Mouse (Mus musculus) kidney, embryonic 14.5 days (tissue): ENCODE data around the gene Trpv3. TPM values are rescaled to one million over a fixed set of nuclear protein-coding genes. Genes with fewer than 3 reads are reported as not detected.
A peak's percentile ranks its signal among the peaks of the same experiment; 100 is the strongest.

Experiments used
- ATAC-seq: fragments of 200-750 bp; cut with Nextera tagmentation; 2 replicates; pipeline ENCODE4 v1.8.0; 2017; ENCODE audit warnings: moderate number of reproducible peaks, mild to moderate bottlenecking, moderate TSS enrichment, moderate library complexity; ENCODE audit not compliant: low FRiP score, low TSS enrichment
- H3K27ac ChIP-seq: fragments of 300-500 bp; sonication (generic); 2 replicates; pipeline ENCODE4 v1.5.1; 2014; ENCODE audit warnings: low read depth, mild to moderate bottlenecking, low read length, moderate library complexity, mixed read lengths
- H3K27me3 ChIP-seq: fragments of 300-500 bp; sonication (generic); 2 replicates; pipeline ENCODE4 v1.6.1; 2014; ENCODE audit warnings: mild to moderate bottlenecking, low read length; ENCODE audit not compliant: control insufficient read depth, insufficient read depth
- H3K36me3 ChIP-seq: fragments of 300-500 bp; sonication (generic); 2 replicates; pipeline ENCODE4 v1.6.1; 2014; ENCODE audit warnings: low read length, mixed read lengths; ENCODE audit not compliant: control insufficient read depth, insufficient read depth
- H3K4me1 ChIP-seq: fragments of 300-500 bp; sonication (generic); 2 replicates; pipeline ENCODE4 v1.6.1; 2014; ENCODE audit warnings: low read length, mixed read lengths; ENCODE audit not compliant: control insufficient read depth, insufficient read depth
- H3K4me2 ChIP-seq: fragments of 300-500 bp; sonication (generic); replicated peaks from 2 replicates; pipeline ENCODE4 v1.6.1; 2014; ENCODE audit warnings: low read depth, mild to moderate bottlenecking, low read length
- H3K4me3 ChIP-seq: fragments of 300-500 bp; sonication (generic); 2 replicates; pipeline ENCODE4 v1.5.1; 2014; ENCODE audit warnings: mild to moderate bottlenecking, low read length
- H3K9ac ChIP-seq: fragments of 300-500 bp; sonication (generic); 2 replicates; pipeline ENCODE4 v1.6.1; 2014; ENCODE audit warnings: low read depth, mild to moderate bottlenecking, low read length, moderate library complexity
- H3K9me3 ChIP-seq: fragments of 300-500 bp; sonication (generic); 2 replicates; pipeline ENCODE4 v1.6.1; 2016; ENCODE audit warnings: low read length; ENCODE audit not compliant: control insufficient read depth
- WGBS: fragments of 180-500 bp; shearing (Covaris S2); extraction: QIAGEN DNeasy Blood & Tissue Kit; methylation state at CpG from one replicate; pipeline ENCODE4 v1.1.7; 2014; 5-methylcytosine and 5-hydroxymethylcytosine counted together
- polyA plus RNA-seq: library from polyadenylated mRNA; unstranded; fragments of >200 nt; fragmentation: Nextera tagmentation; extraction: Ambion mirVana; gene quantifications from 2 replicates; pipeline ENCODE4 v1.2.1, GENCODE M21; 2014

Gene Trpv3
- polyA plus RNA-seq = 0.14 and 0.15 TPM in 2 replicates

DNA sequence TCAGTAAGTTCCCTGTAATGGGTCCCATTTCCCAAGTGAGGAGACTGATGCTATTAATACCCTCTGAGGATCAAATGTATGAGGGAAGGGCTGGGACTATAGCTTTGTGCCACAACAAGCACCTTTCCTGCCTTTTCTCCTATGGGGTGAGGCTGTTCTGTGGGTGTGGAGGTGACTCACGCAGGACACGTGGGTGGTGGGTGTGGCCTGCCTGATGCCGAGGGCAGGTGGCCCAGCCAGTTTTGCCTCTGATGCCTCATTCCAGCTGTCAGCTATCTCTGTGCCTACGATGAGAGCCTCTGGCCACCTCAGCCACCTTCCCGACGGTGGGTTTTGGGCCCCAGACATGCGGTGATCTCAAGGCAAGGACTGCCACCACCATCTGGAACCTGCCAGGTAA is at the start of gene Trpv3:
Gene Trpv3, plus strand, starts transcription at position 122 of the 400 bp plus-strand sequence.
- no peaks in the 10 kb centered on the region for H3K27me3 ChIP-seq
- ATAC-seq = no peak
- no peaks in the 10 kb centered on the region for H3K9me3 ChIP-seq
- H3K4me2 ChIP-seq = no peak within 1 kb of the TSS
- H3K9ac ChIP-seq = no peak within 1 kb of the TSS
- H3K4me3 ChIP-seq = no peak within 1 kb of the TSS
- 86% methylated on average over 7 of the region's 7 CpGs for WGBS
- H3K27ac ChIP-seq = no peak within 1 kb of the TSS
- H3K36me3 ChIP-seq = no peaks in the 10 kb centered on the region
- H3K4me1 ChIP-seq = no peaks in the 10 kb centered on the region

DNA sequence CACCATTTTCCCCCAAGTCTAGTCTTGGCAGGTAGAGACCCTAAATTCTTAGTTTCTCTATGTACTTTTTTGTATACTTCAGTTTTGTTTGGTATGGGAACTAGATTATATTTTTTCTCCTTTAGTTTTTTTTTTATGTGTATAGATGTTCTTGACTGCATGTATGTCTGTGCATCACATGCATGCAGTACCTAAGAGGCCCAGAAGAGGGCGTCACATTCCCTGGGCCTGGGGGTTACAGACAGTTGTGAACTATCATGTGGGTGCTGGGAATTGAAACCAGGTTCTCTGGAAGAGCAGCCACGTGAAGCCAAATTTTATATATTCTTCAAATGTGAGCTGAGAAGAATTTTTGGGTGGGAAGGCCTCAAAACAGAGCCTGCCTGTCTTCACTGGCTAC is 47.5 kb upstream of the Trpv3 start:
- H3K36me3 ChIP-seq = no peaks in the 10 kb centered on the region
- WGBS = 61% methylated on average over 2 of the region's 2 CpGs
- no peaks in the 10 kb centered on the region for H3K9me3 ChIP-seq
- no peaks in the 10 kb centered on the region for H3K4me1 ChIP-seq
- H3K27ac ChIP-seq = no peak overlapping the region
- H3K27me3 ChIP-seq = no peaks in the 10 kb centered on the region
- no peak for ATAC-seq
- no peak overlapping the region for H3K4me3 ChIP-seq
- no peak overlapping the region for H3K9ac ChIP-seq
- H3K4me2 ChIP-seq = no peak overlapping the region

DNA sequence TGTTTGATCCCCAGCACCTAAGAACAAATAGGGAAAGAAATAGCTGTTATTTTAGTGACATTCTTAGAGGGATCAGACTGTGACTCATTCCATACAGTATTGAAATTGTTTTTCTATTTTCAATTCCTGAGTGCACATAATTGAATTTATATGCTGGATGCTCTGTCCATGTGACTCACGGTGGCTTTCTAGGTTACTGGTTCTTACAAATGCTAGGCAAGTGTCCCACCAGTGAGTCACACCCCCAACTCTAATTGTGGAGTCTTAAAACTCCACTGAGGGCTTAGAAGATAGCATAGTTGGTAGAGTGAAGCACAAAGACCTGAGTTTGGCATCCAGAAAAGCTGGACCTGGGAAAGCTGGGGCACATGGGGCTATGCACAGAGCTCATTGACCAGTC is 46.5 kb upstream of the Trpv3 start:
- Histone ChIP-seq H3K27ac (no peak overlapping the region), H3K9ac (no peak overlapping the region), H3K9me3 (no peaks in the 10 kb centered on the region), H3K4me2 (no peak overlapping the region), H3K27me3 (no peaks in the 10 kb centered on the region), H3K4me1 (no peaks in the 10 kb centered on the region), H3K36me3 (no peaks in the 10 kb centered on the region), H3K4me3 (no peak overlapping the region)
- WGBS = 83% methylated on average over 1 of the region's 1 CpGs
- ATAC-seq = no peak

DNA sequence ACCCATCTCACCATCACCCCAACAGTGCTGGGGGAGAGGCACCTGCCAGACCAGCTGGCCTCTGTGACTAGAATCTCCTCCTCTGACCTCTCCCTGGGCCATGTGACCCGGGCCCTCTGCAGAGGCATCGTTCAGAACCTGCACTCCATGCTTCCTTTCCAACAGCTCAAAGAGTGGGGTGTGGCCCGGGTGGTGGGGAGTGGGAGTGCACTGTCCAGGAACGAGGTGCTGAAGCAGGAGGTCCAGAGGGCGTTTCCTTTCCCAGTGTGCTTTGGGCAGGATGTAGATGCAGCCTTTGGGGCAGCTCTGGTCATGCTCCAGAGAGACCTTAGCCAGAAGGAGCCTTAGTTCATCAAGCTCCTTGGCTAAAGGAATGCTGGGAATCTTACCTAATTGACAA is 44.3 kb upstream of the Trpv3 start:
- no peak overlapping the region for H3K9ac ChIP-seq
- H3K4me2 ChIP-seq = no peak overlapping the region
- no peaks in the 10 kb centered on the region for H3K27me3 ChIP-seq
- no peaks in the 10 kb centered on the region for H3K9me3 ChIP-seq
- H3K27ac ChIP-seq = no peak overlapping the region
- no peaks in the 10 kb centered on the region for H3K36me3 ChIP-seq
- 24% methylated on average over 5 of the region's 5 CpGs for WGBS
- no peaks in the 10 kb centered on the region for H3K4me1 ChIP-seq
- 0 out of 2 replicates have a peak, but pooled peaks have one; percentile 32 for ATAC-seq
- H3K4me3 ChIP-seq = no peak overlapping the region

DNA sequence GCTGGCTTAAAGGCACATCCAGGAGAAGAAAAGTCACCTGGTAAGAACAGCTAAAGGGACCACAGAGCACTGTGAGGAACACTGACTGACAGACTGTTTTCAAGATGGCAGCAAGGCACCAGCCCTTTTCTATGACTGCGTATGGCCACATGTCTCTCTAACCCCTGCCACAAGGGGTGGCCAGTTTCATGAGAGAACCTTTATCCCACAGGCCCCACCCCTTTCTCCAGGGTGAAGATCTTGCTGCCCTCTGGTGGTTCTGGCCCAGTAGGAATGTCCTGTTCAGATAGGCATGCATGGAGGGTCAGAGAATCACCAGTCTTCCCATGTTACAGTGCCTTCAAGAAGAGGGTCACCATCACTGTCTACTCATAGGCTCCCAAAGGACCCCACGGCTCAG is 43.2 kb upstream of the Trpv3 start:
- H3K27ac ChIP-seq = no peak overlapping the region
- no peaks in the 10 kb centered on the region for H3K36me3 ChIP-seq
- H3K4me3 ChIP-seq = no peak overlapping the region
- no peaks in the 10 kb centered on the region for H3K4me1 ChIP-seq
- WGBS = 72% methylated on average over 2 of the region's 2 CpGs
- no peaks in the 10 kb centered on the region for H3K27me3 ChIP-seq
- H3K9ac ChIP-seq = no peak overlapping the region
- no peak overlapping the region for H3K4me2 ChIP-seq
- no peak for ATAC-seq
- no peaks in the 10 kb centered on the region for H3K9me3 ChIP-seq

DNA sequence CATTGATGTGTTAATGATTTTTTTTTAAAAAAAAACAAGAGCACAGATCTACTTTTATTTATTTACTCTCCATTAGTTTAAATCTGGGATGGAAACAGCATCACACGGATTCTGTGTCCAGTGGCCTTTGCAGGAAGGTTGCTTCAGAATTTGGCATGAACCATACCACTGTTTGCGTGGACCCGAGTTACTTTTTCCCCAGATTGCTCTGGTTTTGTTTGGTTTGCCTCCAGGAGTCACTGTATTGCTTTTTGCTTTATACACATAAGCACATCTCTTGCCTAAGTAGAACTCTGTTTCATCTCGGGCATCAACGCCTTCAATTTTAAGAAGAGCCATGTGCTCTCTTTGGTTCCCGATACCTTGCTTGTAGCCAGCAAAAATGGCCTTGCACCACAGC is 41.3 kb upstream of the Trpv3 start:
- Histone ChIP-seq H3K36me3 (no peaks in the 10 kb centered on the region), H3K9me3 (no peaks in the 10 kb centered on the region), H3K27me3 (no peaks in the 10 kb centered on the region), H3K4me2 (no peak overlapping the region), H3K9ac (no peak overlapping the region), H3K27ac (no peak overlapping the region), H3K4me1 (no peaks in the 10 kb centered on the region), H3K4me3 (no peak overlapping the region)
- ATAC-seq = no peak
- WGBS = 87% methylated on average over 6 of the region's 6 CpGs

DNA sequence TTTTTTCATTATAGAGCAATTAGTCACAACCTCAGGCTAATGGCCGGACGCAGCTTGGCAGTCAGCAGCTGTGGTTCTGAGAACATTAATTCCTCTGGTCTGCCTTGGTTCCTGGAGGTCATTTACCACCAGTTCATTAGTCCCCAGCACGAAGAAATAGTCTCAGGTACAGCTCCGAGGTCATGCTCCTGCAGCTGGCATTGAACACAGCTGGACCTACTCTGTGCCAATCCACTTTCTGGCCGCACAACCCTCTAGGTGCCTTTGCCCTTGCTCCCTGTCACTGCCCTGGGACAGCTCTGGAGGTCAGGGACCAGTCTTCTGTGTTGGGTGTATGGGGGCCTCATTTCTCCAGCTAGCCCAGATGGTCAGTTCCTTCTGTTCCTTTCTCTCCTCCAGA is 38.3 kb upstream of the Trpv3 start:
- no peak for ATAC-seq
- H3K9me3 ChIP-seq = no peaks in the 10 kb centered on the region
- no peaks in the 10 kb centered on the region for H3K36me3 ChIP-seq
- H3K4me3 ChIP-seq = no peak overlapping the region
- H3K27me3 ChIP-seq = no peaks in the 10 kb centered on the region
- no peaks in the 10 kb centered on the region for H3K4me1 ChIP-seq
- H3K9ac ChIP-seq = no peak overlapping the region
- H3K4me2 ChIP-seq = no peak overlapping the region
- WGBS = 74% methylated on average over 5 of the region's 5 CpGs
- H3K27ac ChIP-seq = no peak overlapping the region

DNA sequence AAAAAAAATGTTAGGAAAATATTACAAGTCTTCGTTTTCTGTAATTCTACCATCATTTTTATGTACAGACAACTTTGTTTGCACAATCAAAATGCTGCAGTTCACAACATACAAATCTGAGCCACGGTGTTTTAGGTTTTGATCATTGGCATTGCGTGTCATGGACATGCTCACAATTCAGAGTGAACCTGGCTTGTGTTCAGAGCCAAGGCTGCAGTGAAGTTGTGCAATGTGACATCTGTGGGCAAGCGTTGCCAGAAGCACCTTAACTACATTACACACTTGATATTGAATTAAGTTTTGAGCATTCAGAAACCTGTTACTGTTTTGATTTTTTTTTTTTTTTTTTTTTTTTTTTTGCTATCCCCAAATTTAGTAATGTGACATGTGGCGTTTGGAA is 37.1 kb upstream of the Trpv3 start:
- no peaks in the 10 kb centered on the region for H3K27me3 ChIP-seq

DNA sequence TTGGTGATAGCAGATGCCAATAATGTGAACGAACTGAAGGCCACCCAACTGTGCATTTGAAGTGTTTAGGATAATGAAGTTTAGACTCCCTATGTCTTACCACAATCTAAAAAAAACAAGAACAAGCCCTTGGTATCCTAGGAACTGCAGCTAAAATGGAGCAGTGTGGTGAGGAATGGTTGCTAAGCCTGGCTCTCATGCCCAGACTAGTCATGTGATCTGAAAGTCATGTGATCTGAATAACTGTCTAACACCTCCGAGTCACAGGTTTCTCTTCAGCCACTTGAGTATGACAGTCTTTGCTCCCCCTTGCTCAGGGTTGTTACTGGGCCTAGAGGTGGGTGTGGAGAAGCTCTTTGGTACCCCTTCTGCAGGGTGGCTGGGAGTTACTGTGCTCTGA is 34.7 kb upstream of the Trpv3 start:
- H3K4me1 ChIP-seq = peaks cover 8% of the 10 kb centered on the region; the same call in 1 of the 2 replicates
- WGBS = 64% methylated on average over 2 of the region's 2 CpGs
- no peaks in the 10 kb centered on the region for H3K9me3 ChIP-seq
- H3K27ac ChIP-seq = no peak overlapping the region
- no peak for ATAC-seq
- no peak overlapping the region for H3K9ac ChIP-seq
- no peaks in the 10 kb centered on the region for H3K27me3 ChIP-seq
- H3K36me3 ChIP-seq = no peaks in the 10 kb centered on the region
- H3K4me3 ChIP-seq = no peak overlapping the region
- no peak overlapping the region for H3K4me2 ChIP-seq

More for the DNA sequence above, 37.1 kb upstream of the Trpv3 start:
- Histone ChIP-seq H3K27ac (no peak overlapping the region), H3K4me2 (no peak overlapping the region), H3K9me3 (no peaks in the 10 kb centered on the region), H3K36me3 (no peaks in the 10 kb centered on the region), H3K4me1 (no peaks in the 10 kb centered on the region), H3K4me3 (no peak overlapping the region), H3K9ac (no peak overlapping the region)
- no peak for ATAC-seq
- 90% methylated on average over 5 of the region's 5 CpGs for WGBS
